Mouse (Mus musculus): Measurements from ENCODE around the gene Mgmt. TPM values are rescaled to one million over a fixed set of nuclear protein-coding genes. Genes with fewer than 3 reads are reported as not detected.

Gene Mgmt
- total RNA-seq, 2 experiments from 2014 or later = 8.0 to 9.0 TPM

GRCm38 (mm10) chr7:137128726-137129125 is 234.3 kb downstream of the Mgmt start:
- DNase-seq = no peak

- DNase-seq = no peak
Observed at GRCm38 (mm10) chr7:137130211-137130610, 235.8 kb downstream of the Mgmt start.

- no peak for DNase-seq
Observed at GRCm38 (mm10) chr7:137131957-137132356, 237.5 kb downstream of the Mgmt start.

GRCm38 (mm10) chr7:137138101-137138500 is 243.7 kb downstream of the Mgmt start:
- DNase-seq = no peak

GRCm38 (mm10) chr7:137140321-137140720 is 245.9 kb downstream of the Mgmt start:
- no peak for DNase-seq

GRCm38 (mm10) chr7:137141386-137141785 is 247.0 kb downstream of the Mgmt start:
- DNase-seq = peak; percentile 46

GRCm38 (mm10) chr7:137147101-137147500 is 252.7 kb downstream of the Mgmt start:
- DNase-seq = no peak

- no peak for DNase-seq
Observed at GRCm38 (mm10) chr7:137151854-137152253, 257.4 kb downstream of the Mgmt start.

- DNase-seq = no peak
Observed at GRCm38 (mm10) chr7:137154623-137155022, 260.2 kb downstream of the Mgmt start.

- DNase-seq = no peak
Observed at GRCm38 (mm10) chr7:137159086-137159485, 264.7 kb downstream of the Mgmt start.

GRCm38 (mm10) chr7:137172278-137172677 is 277.9 kb downstream of the Mgmt start:
- no peak for DNase-seq

Data from adrenal gland, postnatal 10 days (tissue).